Mouse (Mus musculus) cerebellum, adult 2 months (tissue): ENCODE results near the gene Fcho2. TPM values are rescaled to one million over a fixed set of nuclear protein-coding genes. Genes with fewer than 3 reads are reported as not detected.

Experiments used
- DNase-seq, 2 experiments: peaks; one replicate each; pipeline ENCODE4 v3.0.0; 2021
- H3K27ac ChIP-seq: fragments of 200-500 bp; 2 replicates; pipeline ENCODE4 v1.5.1; 2012; ENCODE audit warnings: low read length, control low read depth, inconsistent platforms; ENCODE audit not compliant: insufficient read depth
- H3K27me3 ChIP-seq: fragments of 200-500 bp; 2 replicates; pipeline ENCODE4 v1.6.1; 2012; ENCODE audit warnings: inconsistent platforms, mild to moderate bottlenecking, low read length, moderate library complexity; ENCODE audit not compliant: control insufficient read depth, insufficient read depth
- H3K4me1 ChIP-seq: fragments of 200-500 bp; 2 replicates; pipeline ENCODE4 v1.6.1; 2011; ENCODE audit warnings: low read length; ENCODE audit not compliant: control insufficient read depth, insufficient read depth
- H3K4me3 ChIP-seq: fragments of 200-500 bp; replicated peaks from 2 replicates; pipeline ENCODE3; 2011; ENCODE audit warnings: mild to moderate bottlenecking, low read depth, low read length, control low read depth; ENCODE audit not compliant: insufficient read depth
- CTCF ChIP-seq: fragments of 200-500 bp; IDR thresholded peaks from 2 replicates; pipeline ENCODE4 v1.5.1; 2011; ENCODE audit warnings: low read depth, mild to moderate bottlenecking, control low read depth, low read length, moderate library complexity, borderline replicate concordance; ENCODE audit not compliant: insufficient read depth
- POLR2A ChIP-seq: fragments of 200-500 bp; IDR thresholded peaks from 2 replicates; pipeline ENCODE4 v1.6.1; 2011; ENCODE audit warnings: low read length, control low read depth, borderline replicate concordance; ENCODE audit not compliant: insufficient read depth
- WGBS: fragments of 180-500 bp; shearing (Covaris S2); methylation state at CpG from one replicate; pipeline ENCODE4 v1.1.7; 2018; 5-methylcytosine and 5-hydroxymethylcytosine counted together
- polyA plus RNA-seq: library from polyadenylated mRNA; depleted of rRNA; stranded (reverse); fragments of >200 nt; gene quantifications from 2 replicates; pipeline ENCODE4 v1.2.3, GENCODE M21; 2012; rRNA removed

The Fcho2 gene
- 21.1 and 22.7 TPM in 2 replicates for polyA plus RNA-seq

GRCm38 (mm10) chr13:98815147-98815785 is at the start of gene Fcho2:
Gene Fcho2 (minus strand): TSS chr13:98815449.
- H3K27me3 ChIP-seq: no peaks in the 10 kb centered on the region
- H3K4me3 ChIP-seq: peak within 1 kb of the TSS; percentile 92
- H3K4me1 ChIP-seq: no peaks in the 10 kb centered on the region; the same call in 1 of the 2 replicates
- peak within 1 kb of the TSS; percentile 55 for H3K27ac ChIP-seq
- under 1% methylated on average over 61 of the region's 61 CpGs for WGBS
- peak; percentile 18; the same call in 1 of the 2 replicates for TF ChIP-seq POLR2A
- peak; percentile 70 for TF ChIP-seq CTCF
- DNase-seq: peak; percentile 95

GRCm38 (mm10) chr13:98855291-98855690 is 40.0 kb upstream of the Fcho2 start:
- 86% methylated on average over 8 of the region's 8 CpGs for WGBS
- TF ChIP-seq CTCF (no peak), POLR2A (no peak)
- DNase-seq: no peak
- Histone ChIP-seq H3K27me3 (no peaks in the 10 kb centered on the region), H3K4me3 (no peak overlapping the region), H3K27ac (no peak overlapping the region), H3K4me1 (no peaks in the 10 kb centered on the region)

- TF ChIP-seq CTCF (no peak), POLR2A (no peak)
- no peaks in the 10 kb centered on the region for H3K4me1 ChIP-seq
- WGBS: 81% methylated on average over 1 of the region's 1 CpGs
- no peak overlapping the region for H3K4me3 ChIP-seq
- no peak overlapping the region for H3K27ac ChIP-seq
- no peaks in the 10 kb centered on the region for H3K27me3 ChIP-seq
- DNase-seq: no peak
Measured at GRCm38 (mm10) chr13:98845794-98846193, 30.5 kb upstream of the Fcho2 start.

GRCm38 (mm10) chr13:98836423-98837088 is 21.3 kb upstream of the Fcho2 start:
- no peak for DNase-seq
- Histone ChIP-seq H3K27ac (no peak overlapping the region), H3K4me3 (no peak overlapping the region), H3K4me1 (no peaks in the 10 kb centered on the region), H3K27me3 (no peaks in the 10 kb centered on the region)
- 94% methylated on average over 6 of the region's 6 CpGs for WGBS
- TF ChIP-seq POLR2A (no peak), CTCF (no peak)

- Histone ChIP-seq H3K4me1 (no peaks in the 10 kb centered on the region), H3K27ac (no peak overlapping the region), H3K4me3 (no peak overlapping the region), H3K27me3 (no peaks in the 10 kb centered on the region)
- WGBS: 89% methylated on average over 5 of the region's 5 CpGs
- DNase-seq: no peak
- TF ChIP-seq POLR2A (no peak), CTCF (no peak)
Measured at GRCm38 (mm10) chr13:98835740-98836139, 20.5 kb upstream of the Fcho2 start.

GRCm38 (mm10) chr13:98834723-98835122 is 19.5 kb upstream of the Fcho2 start:
- DNase-seq: no peak
- Histone ChIP-seq H3K4me3 (no peak overlapping the region), H3K4me1 (no peaks in the 10 kb centered on the region), H3K27ac (no peak overlapping the region), H3K27me3 (no peaks in the 10 kb centered on the region)
- 87% methylated on average over 3 of the region's 3 CpGs for WGBS
- no peak for TF ChIP-seq POLR2A
- no peak for TF ChIP-seq CTCF

- TF ChIP-seq CTCF (no peak), POLR2A (no peak)
- Histone ChIP-seq H3K4me1 (no peaks in the 10 kb centered on the region), H3K27me3 (no peaks in the 10 kb centered on the region), H3K4me3 (no peak overlapping the region), H3K27ac (no peak overlapping the region)
- 69% methylated on average over 1 of the region's 1 CpGs for WGBS
- DNase-seq: no peak
Measured at GRCm38 (mm10) chr13:98834199-98834598, 18.9 kb upstream of the Fcho2 start.
